Mouse (Mus musculus): Measurements from ENCODE around the gene Pde3a.

Pde3a gene

GRCm38 (mm10) chr6:141404649-141405048 lies 155.6 kb downstream of the Pde3a start:
- DNase-seq (ENCODE audit: low spot score in 2 of 2) = no peak

- no peak for DNase-seq (ENCODE audit: low spot score in 2 of 2)
Observed at GRCm38 (mm10) chr6:141405496-141405895, 156.4 kb downstream of the Pde3a start.

- no peak for DNase-seq (ENCODE audit: low spot score in 2 of 2)
Observed at GRCm38 (mm10) chr6:141408758-141409157, 159.7 kb downstream of the Pde3a start.

GRCm38 (mm10) chr6:141410836-141411235 lies 161.8 kb downstream of the Pde3a start:
- DNase-seq (ENCODE audit: low spot score in 2 of 2) = no peak

GRCm38 (mm10) chr6:141425114-141425513 lies 176.0 kb downstream of the Pde3a start:
- DNase-seq (ENCODE audit: low spot score in 2 of 2) = no peak

GRCm38 (mm10) chr6:141428587-141428986 lies 179.5 kb downstream of the Pde3a start:
- no peak for DNase-seq (ENCODE audit: low spot score in 2 of 2)

- DNase-seq (ENCODE audit: low spot score in 2 of 2) = no peak
Observed at GRCm38 (mm10) chr6:141430134-141430533, 181.1 kb downstream of the Pde3a start.

GRCm38 (mm10) chr6:141432271-141432974 lies 183.4 kb downstream of the Pde3a start:
- no peak for DNase-seq (ENCODE audit: low spot score in 2 of 2)

GRCm38 (mm10) chr6:141433917-141434756 lies 185.1 kb downstream of the Pde3a start:
- DNase-seq (ENCODE audit: low spot score in 2 of 2) = no peak

- DNase-seq (ENCODE audit: low spot score in 2 of 2) = no peak
Observed at GRCm38 (mm10) chr6:141435160-141435559, 186.1 kb downstream of the Pde3a start.

GRCm38 (mm10) chr6:141439965-141440364 lies 190.9 kb downstream of the Pde3a start:
- no peak for DNase-seq (ENCODE audit: low spot score in 2 of 2)

GRCm38 (mm10) chr6:141447547-141447946 lies 198.5 kb downstream of the Pde3a start:
- DNase-seq (ENCODE audit: low spot score in 2 of 2) = no peak

- DNase-seq (ENCODE audit: low spot score in 2 of 2) = no peak
Observed at GRCm38 (mm10) chr6:141448886-141449285, 199.8 kb downstream of the Pde3a start.

GRCm38 (mm10) chr6:141455335-141455734 lies 206.3 kb downstream of the Pde3a start:
- no peak for DNase-seq (ENCODE audit: low spot score in 2 of 2)

GRCm38 (mm10) chr6:141456591-141456990 lies 207.5 kb downstream of the Pde3a start:
- no peak for DNase-seq (ENCODE audit: low spot score in 2 of 2)

- no peak for DNase-seq (ENCODE audit: low spot score in 2 of 2)
Observed at GRCm38 (mm10) chr6:141470251-141470650, 221.2 kb downstream of the Pde3a start.

GRCm38 (mm10) chr6:141474223-141474622 lies 225.2 kb downstream of the Pde3a start:
- no peak for DNase-seq (ENCODE audit: low spot score in 2 of 2)

GRCm38 (mm10) chr6:141474696-141475095 lies 225.6 kb downstream of the Pde3a start:
- DNase-seq (ENCODE audit: low spot score in 2 of 2) = no peak

GRCm38 (mm10) chr6:141485302-141486021 lies 236.4 kb downstream of the Pde3a start:
- no peak for DNase-seq (ENCODE audit: low spot score in 2 of 2)

- DNase-seq (ENCODE audit: low spot score in 2 of 2) = no peak
Observed at GRCm38 (mm10) chr6:141487266-141487665, 238.2 kb downstream of the Pde3a start.

GRCm38 (mm10) chr6:141488619-141489018 lies 239.6 kb downstream of the Pde3a start:
- no peak for DNase-seq (ENCODE audit: low spot score in 2 of 2)

- DNase-seq (ENCODE audit: low spot score in 2 of 2) = no peak
Observed at GRCm38 (mm10) chr6:141494909-141495308, 245.8 kb downstream of the Pde3a start.
